Mouse (Mus musculus) small intestine, adult 2 months (tissue): ENCODE data around the gene Magi1.

ENCODE experiments used
- CTCF ChIP-seq: fragments of 200-500 bp; IDR thresholded peaks from 2 replicates; pipeline ENCODE4 v1.5.1; 2012; ENCODE audit warnings: low read depth, mild to moderate bottlenecking, control low read depth, inconsistent platforms, low read length, moderate library complexity, mixed read lengths; ENCODE audit not compliant: insufficient replicate concordance, insufficient read length; ENCODE audit errors: extremely low read depth
- POLR2A ChIP-seq: fragments of 200-500 bp; IDR thresholded peaks from 2 replicates; pipeline ENCODE4 v1.6.1; 2012; ENCODE audit warnings: low read depth, mild to moderate bottlenecking, control low read depth, inconsistent platforms, low read length, moderate library complexity

GRCm38 (mm10) chr6:93895721-93896120 lies 388.0 kb downstream of the Magi1 start:
- TF ChIP-seq CTCF (no peak), POLR2A (no peak)
